Mouse (Mus musculus) intestine, embryonic 16.5 days (tissue): ENCODE results near the gene Ep400. TPM values are rescaled to one million over a fixed set of nuclear protein-coding genes. Genes with fewer than 3 reads are reported as not detected.
"Not testable (repeated sequence)": the region's sequence is repeated elsewhere in the genome, so short reads cannot be mapped to it uniquely, and the experiment has no call there.

Experiments used
- ATAC-seq: fragments of 200-750 bp; cut with Nextera tagmentation; 2 replicates; pipeline ENCODE4 v1.8.0; 2017; ENCODE audit warnings: moderate TSS enrichment, moderate library complexity
- H3K27ac ChIP-seq: fragments of 300-500 bp; sonication (generic); 2 replicates; pipeline ENCODE4 v1.5.1; 2014; ENCODE audit warnings: mild to moderate bottlenecking, low read length
- H3K27me3 ChIP-seq: fragments of 300-500 bp; sonication (generic); replicated peaks from 2 replicates; pipeline ENCODE4 v1.6.1; 2014; ENCODE audit warnings: low read length, control low read depth, mixed read lengths; ENCODE audit not compliant: control insufficient read depth, insufficient read depth
- H3K36me3 ChIP-seq: fragments of 300-500 bp; sonication (generic); 2 replicates; pipeline ENCODE4 v1.6.1; 2014; ENCODE audit warnings: low read length, control low read depth; ENCODE audit not compliant: control insufficient read depth, insufficient read depth
- H3K4me1 ChIP-seq: fragments of 300-500 bp; sonication (generic); 2 replicates; pipeline ENCODE4 v1.6.1; 2014; ENCODE audit warnings: low read length, control low read depth, mixed read lengths; ENCODE audit not compliant: control insufficient read depth, insufficient read depth
- H3K4me2 ChIP-seq: fragments of 300-500 bp; sonication (generic); 2 replicates; pipeline ENCODE4 v1.6.1; 2014; ENCODE audit warnings: low read depth, low read length, control low read depth
- H3K4me3 ChIP-seq: fragments of 300-500 bp; sonication (generic); 2 replicates; pipeline ENCODE4 v1.5.1; 2014; ENCODE audit warnings: mild to moderate bottlenecking, low read length
- H3K9ac ChIP-seq: fragments of 300-500 bp; sonication (generic); 2 replicates; pipeline ENCODE4 v1.6.1; 2014; ENCODE audit warnings: low read depth, low read length
- H3K9me3 ChIP-seq: fragments of 300-500 bp; sonication (generic); 2 replicates; pipeline ENCODE4 v1.6.1; 2016; ENCODE audit warnings: low read length, control low read depth; ENCODE audit not compliant: control insufficient read depth
- WGBS: fragments of 180-500 bp; shearing (Covaris S2); extraction: QIAGEN DNeasy Blood & Tissue Kit; methylation state at CpG from one replicate; pipeline ENCODE4 v1.1.7; 2014; 5-methylcytosine and 5-hydroxymethylcytosine counted together
- polyA plus RNA-seq: library from polyadenylated mRNA; unstranded; fragments of >200 nt; fragmentation: Nextera tagmentation; extraction: Ambion mirVana; gene quantifications from 2 replicates; pipeline ENCODE4 v1.2.1, GENCODE M21; 2015

Ep400 gene
- polyA plus RNA-seq, 1 experiment from 2014 or later: 37.2 TPM

DNA sequence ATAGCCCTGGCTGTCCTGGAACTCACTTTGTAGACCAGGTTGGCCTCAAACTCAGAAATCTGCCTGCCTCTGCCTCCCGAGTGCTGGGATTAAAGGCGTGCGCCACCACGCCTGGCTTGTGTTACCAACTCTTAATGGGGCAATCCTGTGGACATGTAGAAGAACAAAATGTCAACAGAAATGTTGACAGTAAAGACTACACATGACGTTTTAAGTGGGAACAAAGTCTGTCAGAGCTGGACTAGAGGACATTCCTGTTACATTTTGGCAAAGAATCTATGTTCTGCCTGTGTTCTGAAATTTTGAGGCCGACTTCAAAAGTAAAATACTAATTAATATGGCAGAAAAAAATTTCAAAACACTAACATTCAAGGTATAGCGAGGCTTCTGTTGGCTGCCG, 6.6 kb downstream of the Ep400 start:
- H3K4me3 ChIP-seq: no peak overlapping the region
- H3K9ac ChIP-seq: no peak overlapping the region
- no peaks in the 10 kb centered on the region for H3K36me3 ChIP-seq
- WGBS: 90% methylated on average over 8 of the region's 8 CpGs
- ATAC-seq: no peak
- no peaks in the 10 kb centered on the region for H3K27me3 ChIP-seq
- no peak overlapping the region for H3K27ac ChIP-seq
- no peak overlapping the region for H3K4me2 ChIP-seq
- H3K4me1 ChIP-seq: peaks cover 7% of the 10 kb centered on the region; the same call in 1 of the 2 replicates
- no peaks in the 10 kb centered on the region for H3K9me3 ChIP-seq

DNA sequence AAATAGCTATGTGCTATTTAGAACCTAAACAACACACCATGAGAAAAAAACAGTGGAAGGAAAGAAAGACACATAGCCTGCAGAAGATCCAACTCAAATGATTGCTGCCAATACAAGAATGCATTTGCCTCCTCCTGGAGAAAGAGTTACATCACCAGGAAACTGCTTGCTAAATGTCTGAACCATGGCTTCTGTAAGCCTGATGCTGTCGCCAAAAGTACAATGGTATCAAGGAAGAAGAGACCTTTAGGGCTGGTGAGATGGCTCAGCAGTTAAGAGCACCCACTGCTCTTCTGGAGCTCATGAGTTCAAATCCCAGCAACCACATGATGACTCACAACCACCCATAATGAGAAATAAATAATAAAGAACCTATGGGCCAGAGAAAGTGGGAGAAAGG, 25.5 kb downstream of the Ep400 start:
- 80% methylated on average over 1 of the region's 1 CpGs for WGBS
- Histone ChIP-seq H3K9ac (no peak overlapping the region), H3K27me3 (no peaks in the 10 kb centered on the region), H3K4me2 (no peak overlapping the region), H3K27ac (no peak overlapping the region), H3K36me3 (no peaks in the 10 kb centered on the region), H3K4me3 (no peak overlapping the region), H3K4me1 (no peaks in the 10 kb centered on the region), H3K9me3 (no peaks in the 10 kb centered on the region)
- ATAC-seq: no peak

DNA sequence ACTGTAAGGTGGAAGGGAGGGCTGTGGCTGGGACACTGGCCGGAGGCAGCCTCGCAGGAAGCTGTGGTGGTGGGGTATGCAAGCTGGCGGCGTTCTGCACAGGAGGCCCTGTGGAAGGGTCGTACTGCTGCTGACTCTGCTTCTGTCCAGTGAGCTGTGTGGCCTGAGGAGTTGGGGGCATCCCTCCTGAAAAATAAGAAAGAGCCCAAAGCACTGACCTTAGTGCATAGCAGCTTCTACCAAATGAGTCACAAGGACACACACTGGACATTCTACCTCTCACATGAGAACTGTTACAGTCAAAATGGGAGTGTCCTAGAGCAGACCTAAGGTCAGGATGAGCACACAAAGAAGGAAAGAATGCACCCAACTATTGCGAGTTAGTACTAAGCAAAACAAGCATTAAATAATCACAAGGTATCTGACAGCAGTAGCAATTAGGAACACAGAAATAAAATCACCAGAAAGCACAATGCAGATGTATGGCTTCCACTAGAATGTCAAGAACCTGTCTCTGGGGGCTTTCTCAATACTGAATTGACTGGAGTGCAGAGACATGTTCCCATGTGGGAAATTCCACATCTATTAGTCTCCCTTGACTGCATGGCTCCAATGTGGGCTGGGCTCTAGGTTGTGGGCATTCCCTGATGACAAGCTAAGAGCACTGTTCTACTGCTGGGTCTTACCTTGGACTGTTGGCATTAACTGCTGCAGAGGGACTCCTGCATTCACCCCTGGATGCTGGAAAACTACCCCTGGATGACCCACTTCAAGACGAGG, 30.8 kb downstream of the Ep400 start:
- Histone ChIP-seq H3K9me3 (no peaks in the 10 kb centered on the region), H3K27me3 (no peaks in the 10 kb centered on the region), H3K4me2 (no peak overlapping the region), H3K4me3 (no peak overlapping the region), H3K4me1 (no peaks in the 10 kb centered on the region), H3K9ac (no peak overlapping the region), H3K36me3 (peaks cover 18% of the 10 kb centered on the region; the same call in 1 of the 2 replicates), H3K27ac (no peak overlapping the region)
- WGBS: 92% methylated on average over 7 of the region's 7 CpGs
- ATAC-seq: no peak

DNA sequence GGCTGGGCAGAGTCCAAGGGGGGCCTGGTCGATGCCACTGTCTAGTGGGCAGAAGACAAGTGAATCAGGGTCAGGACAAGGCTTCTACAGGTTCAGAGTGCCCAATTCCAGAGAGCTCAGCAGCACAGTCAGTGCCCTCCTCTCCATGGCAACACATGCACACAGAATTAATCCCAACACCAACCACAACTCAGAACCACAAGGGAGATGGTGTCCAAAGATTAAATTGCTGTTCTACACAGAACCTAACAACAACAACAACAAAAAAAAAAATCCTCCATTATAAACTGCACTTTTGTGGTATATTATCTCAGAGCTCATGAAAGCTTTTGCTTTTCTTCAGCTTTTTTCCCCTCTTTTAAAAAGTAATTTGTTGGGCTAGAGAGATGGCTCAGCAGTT, 34.9 kb downstream of the Ep400 start:
- no peak overlapping the region for H3K9ac ChIP-seq
- H3K9me3 ChIP-seq: no peaks in the 10 kb centered on the region
- H3K4me3 ChIP-seq: no peak overlapping the region
- no peaks in the 10 kb centered on the region for H3K4me1 ChIP-seq
- H3K27ac ChIP-seq: no peak overlapping the region
- H3K36me3 ChIP-seq: peaks cover 28% of the 10 kb centered on the region
- no peak for ATAC-seq
- H3K4me2 ChIP-seq: no peak overlapping the region
- H3K27me3 ChIP-seq: no peaks in the 10 kb centered on the region
- WGBS: 100% methylated on average over 1 of the region's 1 CpGs

DNA sequence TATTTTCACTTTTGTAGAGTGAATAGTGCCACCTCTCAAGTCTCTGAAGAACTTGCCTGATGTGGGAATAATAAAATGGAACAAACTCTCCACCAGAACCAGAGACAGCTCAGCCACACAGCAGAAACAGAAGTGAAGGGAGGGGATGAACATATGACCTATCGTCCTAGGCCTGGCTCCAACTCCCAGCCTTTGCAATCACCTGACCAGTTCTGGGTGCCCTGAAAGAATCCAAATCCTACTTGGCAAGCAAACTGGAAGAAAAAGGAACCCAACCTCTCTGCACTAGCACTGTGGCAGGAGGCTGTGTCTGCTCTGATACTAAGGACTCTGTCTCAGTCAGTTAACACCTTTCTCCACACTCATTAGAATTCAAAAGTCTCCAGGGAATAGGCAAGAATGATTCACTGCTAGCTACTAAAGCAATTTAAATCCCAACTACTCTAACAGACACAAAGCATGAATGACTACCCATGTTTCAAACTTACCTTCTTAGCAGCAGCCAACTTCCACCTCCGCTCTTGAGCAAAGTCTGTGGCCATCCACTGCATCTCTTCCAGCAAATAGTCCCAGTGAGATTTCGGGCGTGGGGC, 37.2 kb downstream of the Ep400 start:
- H3K9me3 ChIP-seq: no peaks in the 10 kb centered on the region
- no peak for ATAC-seq
- peaks cover 20% of the 10 kb centered on the region for H3K36me3 ChIP-seq
- no peak overlapping the region for H3K27ac ChIP-seq
- H3K9ac ChIP-seq: no peak overlapping the region
- H3K4me2 ChIP-seq: no peak overlapping the region
- whole genome bisulfite sequencing: 94% methylated on average over 4 of the region's 4 CpGs
- H3K4me3 ChIP-seq: no peak overlapping the region
- H3K27me3 ChIP-seq: no peaks in the 10 kb centered on the region
- no peaks in the 10 kb centered on the region for H3K4me1 ChIP-seq

DNA sequence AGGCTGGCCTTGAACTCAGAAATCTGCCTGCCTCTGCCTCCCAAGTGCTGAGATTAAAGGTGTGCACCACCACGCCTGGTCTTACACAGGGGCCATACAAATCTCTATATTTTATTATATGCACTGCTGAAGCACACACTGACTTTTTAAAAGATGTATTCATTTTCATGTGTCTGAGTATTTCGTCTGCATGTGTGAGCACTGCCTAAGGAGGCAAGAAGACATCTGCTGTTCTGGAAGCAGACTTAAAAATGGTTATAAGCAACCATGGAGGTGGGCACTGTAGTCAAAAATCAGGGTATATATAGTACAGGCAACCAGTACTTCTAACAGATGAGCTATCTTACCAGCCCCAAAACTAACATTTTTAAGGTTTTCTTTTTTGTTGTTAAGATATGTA, 39.3 kb downstream of the Ep400 start:
- H3K9ac ChIP-seq: no peak overlapping the region
- peaks cover 17% of the 10 kb centered on the region for H3K36me3 ChIP-seq
- no peak overlapping the region for H3K4me2 ChIP-seq
- H3K9me3 ChIP-seq: no peaks in the 10 kb centered on the region
- no peak for ATAC-seq
- no peak overlapping the region for H3K4me3 ChIP-seq
- H3K27ac ChIP-seq: no peak overlapping the region
- H3K4me1 ChIP-seq: no peaks in the 10 kb centered on the region
- no peaks in the 10 kb centered on the region for H3K27me3 ChIP-seq
- 89% methylated on average over 2 of the region's 2 CpGs for WGBS

DNA sequence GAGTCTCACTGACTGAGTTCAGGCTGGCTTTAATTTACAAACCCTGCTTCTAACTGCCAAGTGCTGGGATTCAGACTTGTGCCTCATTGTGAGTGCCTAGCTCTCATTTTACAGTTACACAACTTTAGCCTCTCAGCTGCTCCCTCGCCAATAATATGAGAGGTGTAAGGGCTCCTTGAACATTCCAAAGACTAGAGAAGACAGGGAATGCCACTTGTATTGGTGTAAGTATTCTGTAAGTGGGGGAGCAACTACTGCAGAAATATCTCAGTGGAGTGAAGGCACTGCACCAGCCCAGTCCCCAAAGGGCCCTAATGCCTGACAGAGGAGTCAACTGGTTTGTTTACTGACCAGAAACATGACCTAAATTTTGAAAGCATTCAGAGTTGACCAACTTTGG, 42.7 kb downstream of the Ep400 start:
- Histone ChIP-seq H3K4me2 (no peak overlapping the region), H3K36me3 (peaks cover 19% of the 10 kb centered on the region), H3K27me3 (no peaks in the 10 kb centered on the region), H3K4me1 (no peaks in the 10 kb centered on the region), H3K9me3 (no peaks in the 10 kb centered on the region), H3K27ac (no peak overlapping the region), H3K4me3 (no peak overlapping the region), H3K9ac (no peak overlapping the region)
- ATAC-seq: no peak
- WGBS: 92% methylated on average over 1 of the region's 1 CpGs

DNA sequence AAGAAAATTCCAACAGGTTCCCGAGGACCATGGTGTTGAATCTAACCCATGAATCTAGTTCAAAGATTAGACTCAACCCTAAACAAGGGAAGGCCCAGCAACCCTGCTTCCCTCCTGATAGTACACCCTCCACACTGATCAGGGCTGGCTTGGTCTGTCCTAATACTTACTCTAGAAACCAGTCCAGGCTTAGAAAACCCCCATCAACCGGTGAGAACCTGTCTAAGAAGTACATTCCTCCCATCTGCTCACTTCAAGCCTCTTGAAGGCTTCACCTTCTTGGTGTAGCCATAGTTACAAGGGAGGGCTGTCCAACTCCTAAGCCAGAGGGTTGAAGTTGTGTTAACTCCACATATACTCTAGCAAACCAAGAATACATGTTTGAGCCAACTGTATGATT, 47.0 kb downstream of the Ep400 start:
- WGBS: 86% methylated on average over 2 of the region's 2 CpGs

DNA sequence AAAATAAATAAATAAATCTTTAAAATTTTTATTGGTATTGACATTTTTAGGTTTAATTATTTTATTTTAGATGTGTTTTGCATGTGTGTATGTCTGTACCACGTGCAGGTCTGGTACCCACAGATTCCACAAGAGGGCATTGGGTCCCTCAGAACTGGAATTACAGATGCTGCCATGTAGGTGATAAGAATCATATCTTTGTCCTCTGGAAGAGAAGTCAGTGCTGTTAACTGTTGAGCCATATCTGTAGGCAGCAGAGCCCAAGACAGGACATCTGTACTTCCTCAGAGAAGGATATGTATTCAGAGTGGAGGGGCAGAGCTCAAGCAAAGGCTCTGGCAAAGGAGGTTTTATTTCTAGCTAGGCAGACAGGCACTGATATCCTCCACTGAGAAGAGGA, 49.1 kb downstream of the Ep400 start:
- not testable (repeated sequence) for H3K9me3 ChIP-seq, H3K36me3 ChIP-seq, ATAC-seq, H3K4me3 ChIP-seq, H3K27ac ChIP-seq, H3K9ac ChIP-seq, H3K4me1 ChIP-seq, H3K4me2 ChIP-seq, H3K27me3 ChIP-seq
- 90% methylated on average over 1 of the region's 1 CpGs for whole genome bisulfite sequencing

More for the DNA sequence above, 47.0 kb downstream of the Ep400 start:
- peaks cover 7% of the 10 kb centered on the region; the same call in 1 of the 2 replicates for H3K36me3 ChIP-seq
- no peak overlapping the region for H3K4me3 ChIP-seq
- ATAC-seq: no peak
- H3K9ac ChIP-seq: no peak overlapping the region
- no peaks in the 10 kb centered on the region for H3K27me3 ChIP-seq
- no peaks in the 10 kb centered on the region for H3K9me3 ChIP-seq
- no peaks in the 10 kb centered on the region for H3K4me1 ChIP-seq
- no peak overlapping the region for H3K4me2 ChIP-seq
- H3K27ac ChIP-seq: no peak overlapping the region
